Mouse (Mus musculus) cerebellum, adult 2 months (tissue): Measurements from ENCODE around the gene Mdm2.

ENCODE experiments used
- CTCF ChIP-seq: fragments of 200-500 bp; IDR thresholded peaks from 2 replicates; pipeline ENCODE4 v1.5.1; 2011; ENCODE audit warnings: low read depth, mild to moderate bottlenecking, control low read depth, low read length, moderate library complexity, borderline replicate concordance; ENCODE audit not compliant: insufficient read depth
- POLR2A ChIP-seq: fragments of 200-500 bp; IDR thresholded peaks from 2 replicates; pipeline ENCODE4 v1.6.1; 2011; ENCODE audit warnings: low read length, control low read depth, borderline replicate concordance; ENCODE audit not compliant: insufficient read depth

DNA sequence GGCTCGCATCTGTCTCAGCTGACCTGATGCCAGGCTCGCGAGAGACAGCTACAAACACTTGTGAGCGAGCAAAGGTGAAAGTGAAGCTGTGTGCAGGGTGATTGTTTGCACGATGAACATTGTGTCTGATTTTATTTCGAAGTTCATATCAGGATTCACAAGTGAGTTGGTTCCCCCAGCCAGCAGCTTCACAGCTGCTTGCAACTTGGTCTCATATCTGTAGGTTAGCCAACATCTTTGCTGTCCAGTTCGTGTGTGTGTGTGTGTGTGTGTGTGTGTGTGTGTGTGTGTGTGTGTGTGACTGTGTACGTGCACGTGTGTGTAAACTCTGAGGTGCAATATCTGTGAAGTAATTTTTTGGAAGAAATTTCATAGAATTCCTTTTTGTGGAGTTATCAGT, 55.1 kb downstream of the Mdm2 start:
- TF ChIP-seq POLR2A (no peak), CTCF (no peak)
